Mouse (Mus musculus): ENCODE data around the gene Mgat4d.

GRCm38 (mm10) chr8:83406836-83407235, 58.6 kb downstream of the Mgat4d start:
- TF ChIP-seq CTCF (IDR thresholded peaks at IDR 0.05; ENCODE audit: low read depth, low read length): peak; percentile 74
- no peak for TF ChIP-seq POLR2A (IDR thresholded peaks at IDR 0.05; ENCODE audit: insufficient read depth, low read length)
- TF ChIP-seq EP300 (IDR thresholded peaks at IDR 0.05; ENCODE audit: insufficient read depth, low read depth, low read length): no peak

Data from ES-Bruce4 (cell line).